Mouse (Mus musculus) bone marrow macrophage, adult 2 months (primary cell): ENCODE measurements at regions not wholly inside any gene's neighbourhood (a gene's known extent, or its start where the extent isn't known, plus 50 kb on each side); places are given as distances from the start of the nearest gene placed in this dataset.

ENCODE experiments used
- CTCF ChIP-seq: IDR thresholded peaks from 2 replicates; pipeline ENCODE4 v1.5.1; 2012; ENCODE audit warnings: low read depth, mild to moderate bottlenecking, low read length, moderate library complexity
- POLR2A ChIP-seq: IDR thresholded peaks from 2 replicates; pipeline ENCODE4 v1.6.1; 2012; ENCODE audit warnings: mild to moderate bottlenecking, low read depth, low read length, borderline replicate concordance

DNA sequence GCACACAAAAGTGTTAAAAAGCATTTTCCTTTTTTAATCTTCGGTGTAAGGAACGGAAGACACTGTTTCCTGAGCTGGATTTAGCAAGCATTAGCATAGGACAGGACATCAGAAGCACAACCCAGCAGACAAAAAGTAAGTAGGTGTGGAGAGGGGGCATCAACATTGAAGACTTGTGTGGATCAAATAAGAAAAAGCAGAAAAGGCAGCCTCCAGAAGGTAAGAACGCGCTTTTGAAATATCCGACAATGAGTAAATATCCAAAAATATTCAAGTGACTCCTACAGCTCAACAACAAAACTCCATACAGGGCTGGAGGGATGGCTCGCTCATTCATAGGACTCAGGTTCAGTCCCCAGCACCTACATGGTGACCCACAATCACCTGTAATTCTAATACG, 286.9 kb downstream of the Pdcd6ip start:
- no peak for TF ChIP-seq POLR2A
- no peak for TF ChIP-seq CTCF
